Mouse (Mus musculus): Measurements from ENCODE around the gene B3gnt4.
"Not testable (repeated sequence)": the region's sequence is repeated elsewhere in the genome, so short reads cannot be mapped to it uniquely, and the experiment has no call there.

Gene B3gnt4

GRCm38 (mm10) chr5:123510160-123510559 is at the start of gene B3gnt4:
TSS of gene B3gnt4 (plus strand) at chr5:123510460.
- no peak for DNase-seq (ENCODE audit: low spot score in 2 of 2)

- no peak for DNase-seq (ENCODE audit: low spot score in 2 of 2)
These were observed 48.8 kb upstream of the B3gnt4 start for GRCm38 (mm10) chr5:123461420-123461819.

- DNase-seq (ENCODE audit: low spot score in 2 of 2) = no peak
These were observed 45.6 kb upstream of the B3gnt4 start for GRCm38 (mm10) chr5:123464638-123465037.

GRCm38 (mm10) chr5:123470784-123471400 is 39.4 kb upstream of the B3gnt4 start:
- no peak for DNase-seq (ENCODE audit: low spot score in 2 of 2)

GRCm38 (mm10) chr5:123473817-123474216 is 36.4 kb upstream of the B3gnt4 start:
- DNase-seq (ENCODE audit: low spot score in 2 of 2) = no peak

- no peak for DNase-seq (ENCODE audit: low spot score in 2 of 2)
These were observed 22.4 kb upstream of the B3gnt4 start for GRCm38 (mm10) chr5:123487659-123488395.

GRCm38 (mm10) chr5:123489112-123489785 is 21.0 kb upstream of the B3gnt4 start, which contains the start of the genes Lrrc43 and Il31:
TSS of gene Lrrc43 (plus strand) at chr5:123489305.
TSS of gene Il31 (minus strand) at chr5:123489489.
- peak in 1 of 2 experiments; percentile 22 for DNase-seq (ENCODE audit: low spot score in 2 of 2)

GRCm38 (mm10) chr5:123489935-123490334 is 20.3 kb upstream of the B3gnt4 start:
- DNase-seq (ENCODE audit: low spot score in 2 of 2) = no peak

GRCm38 (mm10) chr5:123499717-123500116 is 10.5 kb upstream of the B3gnt4 start:
- DNase-seq (ENCODE audit: low spot score in 2 of 2) = peak; percentile 61 to 74

- no peak for DNase-seq (ENCODE audit: low spot score in 2 of 2)
These were observed 8.3 kb upstream of the B3gnt4 start for GRCm38 (mm10) chr5:123501973-123502372.

- DNase-seq (ENCODE audit: low spot score in 2 of 2) = peak; percentile 70 to 82
These were observed 2.1 kb upstream of the B3gnt4 start for GRCm38 (mm10) chr5:123507936-123508723.

- DNase-seq (ENCODE audit: low spot score in 2 of 2) = no peak
These were observed 1.3 kb upstream of the B3gnt4 start for GRCm38 (mm10) chr5:123508921-123509320.

- not testable (repeated sequence) for DNase-seq (ENCODE audit: low spot score in 2 of 2)
These were observed 1.2 kb downstream of the B3gnt4 start for GRCm38 (mm10) chr5:123511426-123511825.

GRCm38 (mm10) chr5:123512102-123512501 is 1.8 kb downstream of the B3gnt4 start:
- DNase-seq (ENCODE audit: low spot score in 2 of 2) = no peak

GRCm38 (mm10) chr5:123514871-123515270 is 4.6 kb downstream of the B3gnt4 start:
- no peak for DNase-seq (ENCODE audit: low spot score in 2 of 2)

- no peak for DNase-seq (ENCODE audit: low spot score in 2 of 2)
These were observed 10.4 kb downstream of the B3gnt4 start for GRCm38 (mm10) chr5:123520666-123521065.

GRCm38 (mm10) chr5:123521621-123522020 is 11.4 kb downstream of the B3gnt4 start:
- no peak for DNase-seq (ENCODE audit: low spot score in 2 of 2)

- DNase-seq (ENCODE audit: low spot score in 2 of 2) = no peak
These were observed 11.9 kb downstream of the B3gnt4 start for GRCm38 (mm10) chr5:123522166-123522565.

- DNase-seq (ENCODE audit: low spot score in 2 of 2) = peak; percentile 98 to 99
These were observed 13.6 kb downstream of the B3gnt4 start, which contains the start of gene Diablo for GRCm38 (mm10) chr5:123523692-123524392. TSS of gene Diablo (minus strand) at chr5:123524176.

GRCm38 (mm10) chr5:123524393-123524750 is 14.1 kb downstream of the B3gnt4 start:
- DNase-seq (ENCODE audit: low spot score in 2 of 2) = no peak

- DNase-seq (ENCODE audit: low spot score in 2 of 2) = no peak
These were observed 15.0 kb downstream of the B3gnt4 start, which contains the start of gene Gm49027 for GRCm38 (mm10) chr5:123525281-123525680. TSS of gene Gm49027 (minus strand) at chr5:123525488.

All from right cerebral cortex, adult 2 months (tissue).